Mouse (Mus musculus) T-helper 1 cell (primary cell): ENCODE measurements at regions not wholly inside any gene's neighbourhood (a gene's known extent, or its start where the extent isn't known, plus 50 kb on each side); places are given as distances from the start of the nearest gene placed in this dataset.

Experiments
- in situ Hi-C: fragments of 300-600 bp; cut with MboI, MseI; formaldehyde crosslinking; loops from one replicate; pipeline ENCODE4 v1.15.1; 2025; ENCODE audit warnings: high pct_unique_total_duplicates

GRCm38 (mm10) chr11:89147990-89148389, 74.3 kb downstream of the Gm525 start:
- in situ Hi-C loops = no loop called here

DNA sequence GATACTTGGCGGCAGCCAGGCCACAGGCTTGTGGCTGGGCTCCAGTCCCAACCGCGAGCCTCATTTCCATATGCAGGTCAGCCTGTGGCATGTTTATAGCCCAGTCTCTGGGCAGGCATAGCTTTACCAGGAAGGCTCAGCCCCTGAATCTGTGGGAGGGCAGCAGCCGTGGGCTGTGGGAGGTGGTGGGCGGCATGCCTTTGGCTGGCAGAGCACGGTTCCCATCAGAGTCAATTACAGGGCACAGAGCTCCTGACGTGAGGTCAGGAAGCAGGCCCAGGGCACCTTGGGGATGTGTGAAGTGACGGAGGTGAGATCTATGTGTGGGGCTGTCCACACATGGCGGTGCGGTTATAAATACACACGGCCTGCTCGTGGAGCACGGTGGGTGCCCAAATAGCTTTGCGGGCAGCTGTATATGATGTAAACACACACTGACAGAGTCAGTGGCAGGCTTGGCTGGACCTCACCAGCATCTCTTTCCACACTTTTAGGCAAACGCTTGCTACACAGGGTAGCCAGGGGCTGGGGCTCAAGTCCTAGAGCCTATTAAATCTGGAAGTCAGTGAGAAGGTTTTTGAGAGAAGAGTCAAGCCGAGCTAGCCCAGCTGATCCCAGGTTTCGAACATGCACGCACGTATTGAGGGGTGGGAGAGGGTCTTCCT, 71.8 kb downstream of the Gm525 start:
- in situ Hi-C loops = no loop called here

GRCm38 (mm10) chr11:89142527-89143154, 69.0 kb downstream of the Gm525 start:
- in situ Hi-C loops = no loop called here
